Mouse (Mus musculus) bone marrow, adult 2 months (tissue): ENCODE results near the gene Trappc3. TPM values are rescaled to one million over a fixed set of nuclear protein-coding genes. Genes with fewer than 3 reads are reported as not detected.

Experiments
- H3K27ac ChIP-seq: fragments of 200-500 bp; 2 replicates; pipeline ENCODE4 v1.5.1; 2012; ENCODE audit warnings: low read depth, mild to moderate bottlenecking, control low read depth, inconsistent platforms, low read length; ENCODE audit not compliant: control insufficient read depth, poor library complexity, insufficient read depth
- H3K4me1 ChIP-seq: fragments of 200-500 bp; 2 replicates; pipeline ENCODE4 v1.6.1; 2011; ENCODE audit warnings: low read length; ENCODE audit not compliant: control insufficient read depth, insufficient read depth
- H3K4me3 ChIP-seq: fragments of 200-500 bp; replicated peaks from 2 replicates; pipeline ENCODE3; 2011; ENCODE audit warnings: mild to moderate bottlenecking, low read depth, low read length, control low read depth; ENCODE audit not compliant: control insufficient read depth
- CTCF ChIP-seq: fragments of 200-500 bp; IDR thresholded peaks from 2 replicates; pipeline ENCODE4 v1.5.1; 2011; ENCODE audit warnings: low read length, control low read depth; ENCODE audit not compliant: control insufficient read depth, insufficient read depth
- POLR2A ChIP-seq: fragments of 200-500 bp; IDR thresholded peaks from 2 replicates; pipeline ENCODE4 v1.6.1; 2011; ENCODE audit warnings: low read depth, mild to moderate bottlenecking, control low read depth, low read length, borderline replicate concordance; ENCODE audit not compliant: control insufficient read depth
- WGBS: fragments of 180-500 bp; shearing (Covaris S2); methylation state at CpG from one replicate; pipeline ENCODE4 v1.1.7; 2018; 5-methylcytosine and 5-hydroxymethylcytosine counted together
- polyA plus RNA-seq: library from polyadenylated mRNA; stranded (reverse); fragments of >200 nt; gene quantifications from 2 replicates; pipeline ENCODE4 v1.2.4, GENCODE M21; 2011; ENCODE audit warnings: low replicate concordance; ENCODE audit not compliant: missing spikeins, insufficient read depth, insufficient read length

The Trappc3 gene
- polyA plus RNA-seq, 1 experiment, result 32.5 TPM

DNA sequence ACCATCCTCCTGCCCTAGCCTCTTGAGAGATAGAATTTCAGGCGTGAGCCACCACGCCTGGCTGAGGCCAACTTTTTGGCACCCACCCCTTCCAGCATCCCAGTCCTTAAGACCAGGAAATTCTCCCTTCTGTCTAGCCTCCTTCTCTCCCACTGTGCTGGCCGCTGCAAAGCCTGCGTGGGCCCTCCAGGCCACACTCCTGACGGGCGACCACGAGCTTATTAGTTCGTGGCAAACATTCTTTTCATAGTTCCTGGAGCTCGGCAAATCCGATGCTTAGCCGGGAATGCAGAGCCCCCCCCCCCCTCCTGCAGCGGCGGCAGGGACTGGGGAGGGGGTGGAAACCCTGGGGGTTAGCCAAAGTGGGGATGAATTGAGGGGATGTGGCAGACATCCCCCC, 29.1 kb downstream of the Trappc3 start:
- Histone ChIP-seq H3K27ac (no peak overlapping the region), H3K4me3 (no peak overlapping the region), H3K4me1 (no peaks in the 10 kb centered on the region; the same call in 1 of the 2 replicates)
- TF ChIP-seq POLR2A (no peak), CTCF (no peak)
- WGBS, result 67% methylated on average over 13 of the region's 13 CpGs

DNA sequence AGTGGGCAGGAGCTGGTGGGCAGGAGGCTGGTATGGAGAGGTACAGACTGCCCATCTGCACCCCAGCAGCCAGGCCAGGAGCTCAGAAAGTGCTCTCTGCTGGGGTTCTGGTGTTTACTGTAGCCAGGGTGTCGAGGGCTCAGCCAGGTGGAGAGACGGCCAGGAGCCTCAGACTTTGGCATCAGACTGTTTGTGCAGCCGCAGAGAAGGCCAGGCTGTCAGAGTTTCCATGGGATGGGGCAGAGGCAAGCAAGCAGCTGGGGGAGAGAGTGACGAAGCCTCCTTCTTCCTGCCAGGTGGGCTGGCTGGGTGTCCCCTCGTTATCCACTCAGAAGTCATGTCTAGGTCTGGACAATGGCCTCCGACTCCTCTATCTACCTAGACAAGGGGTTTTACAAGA, 33.0 kb downstream of the Trappc3 start:
- TF ChIP-seq CTCF (no peak), POLR2A (no peak)
- H3K4me3 ChIP-seq, result no peak overlapping the region
- H3K4me1 ChIP-seq, result no peaks in the 10 kb centered on the region
- 76% methylated on average over 6 of the region's 6 CpGs for WGBS
- no peak overlapping the region for H3K27ac ChIP-seq

DNA sequence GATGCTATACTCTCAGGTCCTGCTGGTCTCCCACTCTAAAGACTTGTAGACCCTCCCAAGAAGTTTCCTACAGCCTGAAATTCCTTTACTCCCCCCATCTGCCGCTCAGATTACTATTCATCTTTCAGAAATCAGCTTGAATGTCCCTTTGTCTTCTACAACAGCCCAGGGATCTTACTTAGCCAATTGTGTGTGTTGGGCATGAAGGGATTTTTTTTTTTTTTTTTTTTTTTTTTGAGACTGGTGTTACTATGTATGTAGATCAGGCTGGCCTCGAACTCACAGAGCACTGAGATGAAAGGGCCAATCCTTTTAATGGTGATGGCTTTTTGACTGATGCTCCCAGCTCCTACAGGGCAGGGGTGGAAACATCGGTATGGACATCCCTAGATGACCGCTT, 33.8 kb downstream of the Trappc3 start:
- TF ChIP-seq CTCF (no peak), POLR2A (no peak)
- no peak overlapping the region for H3K27ac ChIP-seq
- H3K4me3 ChIP-seq, result no peak overlapping the region
- H3K4me1 ChIP-seq, result no peaks in the 10 kb centered on the region
- 55% methylated on average over 4 of the region's 4 CpGs for WGBS

DNA sequence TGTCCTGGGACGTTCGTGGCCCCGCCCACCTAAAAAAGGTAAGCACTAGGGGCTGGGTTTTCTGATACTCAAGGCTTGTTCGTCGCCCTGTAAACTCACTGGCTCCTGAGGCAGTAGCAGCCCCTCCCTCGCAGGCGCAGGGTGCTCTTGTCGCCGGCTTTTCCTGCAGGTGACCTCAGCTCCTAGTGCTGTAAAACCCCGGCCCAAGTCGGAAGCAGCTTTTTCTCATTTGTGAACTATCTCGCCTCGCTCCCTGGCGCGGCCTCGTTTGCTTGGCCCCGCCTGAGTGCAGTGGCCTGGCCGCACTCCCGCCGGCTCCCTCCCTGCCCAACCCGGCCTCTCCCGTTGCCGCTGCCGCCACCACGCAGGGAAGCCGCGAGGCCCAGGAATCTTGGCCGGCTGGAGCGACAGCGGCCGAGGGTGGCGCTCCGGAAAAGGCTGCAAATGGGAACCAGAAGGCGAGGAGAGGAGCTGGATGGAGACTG, 34.5 kb downstream of the Trappc3 start:
- H3K4me3 ChIP-seq, result no peak overlapping the region
- 3% methylated on average over 34 of the region's 34 CpGs for WGBS

DNA sequence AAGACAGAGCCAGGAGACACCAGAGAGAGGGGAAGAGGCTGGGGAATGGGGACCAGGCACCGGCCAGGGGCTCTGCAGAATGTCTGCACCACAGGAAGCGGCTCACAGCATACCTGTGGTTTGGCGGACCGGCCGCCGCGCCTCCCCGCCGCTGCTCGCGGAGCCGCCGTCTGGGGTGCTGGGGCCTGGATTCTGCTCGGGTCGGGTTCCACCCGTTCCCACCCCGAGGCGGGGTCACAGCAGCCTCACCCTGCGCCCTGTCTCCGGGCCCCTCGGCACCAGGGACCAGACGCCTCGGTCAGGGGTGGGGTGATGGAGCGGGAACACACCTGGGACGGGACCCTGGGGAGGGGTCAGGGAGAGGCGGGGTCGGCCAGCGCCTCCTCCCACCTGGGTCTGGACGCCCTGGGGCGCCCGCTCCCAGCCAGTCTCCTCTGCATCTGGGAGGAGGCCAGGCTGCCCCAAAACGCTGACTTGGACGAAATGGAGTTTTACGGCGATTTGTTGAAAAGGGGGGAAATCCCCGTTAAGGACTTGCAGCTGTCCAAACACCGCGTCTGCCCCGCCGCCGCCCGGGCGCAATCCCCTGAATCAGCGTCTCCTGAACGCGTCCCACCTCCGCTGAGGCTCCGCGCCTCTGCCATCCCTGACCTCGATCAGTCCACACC, 38.9 kb downstream of the Trappc3 start:
- Histone ChIP-seq H3K4me1 (no peaks in the 10 kb centered on the region), H3K27ac (no peak overlapping the region), H3K4me3 (no peak overlapping the region)
- WGBS, result 1% methylated on average over 50 of the region's 50 CpGs
- TF ChIP-seq CTCF (no peak), POLR2A (no peak)

More for the DNA sequence above, 34.5 kb downstream of the Trappc3 start:
- no peaks in the 10 kb centered on the region for H3K4me1 ChIP-seq
- no peak overlapping the region for H3K27ac ChIP-seq
- TF ChIP-seq POLR2A (no peak), CTCF (no peak)

DNA sequence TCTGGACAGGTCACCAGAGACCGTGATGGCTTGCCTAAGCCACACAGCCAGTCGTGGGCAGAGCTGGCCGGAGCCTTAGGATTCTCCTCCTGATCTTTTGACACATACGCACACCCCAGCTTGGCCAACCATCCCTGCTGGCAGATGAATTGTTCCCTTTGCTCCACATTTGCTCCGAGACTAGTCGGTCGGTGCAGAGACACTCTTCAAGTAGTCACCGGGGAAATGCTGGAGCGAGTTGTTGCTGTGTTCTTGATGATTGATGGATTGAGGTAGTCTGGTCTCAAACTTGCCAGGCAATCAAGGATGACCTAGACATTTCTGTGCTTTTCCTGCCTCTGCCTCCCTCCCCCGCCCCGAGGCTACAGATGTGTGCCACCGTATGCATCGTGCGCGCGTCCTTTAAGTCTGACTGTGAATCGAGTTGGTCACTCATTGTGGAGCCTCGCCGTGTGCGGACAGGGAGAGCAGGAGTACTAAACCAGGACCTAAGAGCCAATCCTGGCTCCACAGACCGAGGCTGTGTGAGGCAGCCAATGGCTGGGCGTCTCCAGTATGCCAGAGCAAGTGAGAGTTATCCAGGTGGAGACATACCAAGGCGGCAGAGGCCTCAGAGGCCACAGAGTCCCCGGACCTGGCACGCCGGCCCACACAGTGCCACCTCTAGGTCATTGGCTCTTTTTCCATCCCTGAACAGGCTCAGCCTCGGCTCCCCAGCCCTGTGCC, 39.6 kb downstream of the Trappc3 start:
- Histone ChIP-seq H3K27ac (no peak overlapping the region), H3K4me1 (no peaks in the 10 kb centered on the region), H3K4me3 (no peak overlapping the region)
- no peak for TF ChIP-seq CTCF
- TF ChIP-seq POLR2A, result no peak
- WGBS, result 16% methylated on average over 27 of the region's 27 CpGs

DNA sequence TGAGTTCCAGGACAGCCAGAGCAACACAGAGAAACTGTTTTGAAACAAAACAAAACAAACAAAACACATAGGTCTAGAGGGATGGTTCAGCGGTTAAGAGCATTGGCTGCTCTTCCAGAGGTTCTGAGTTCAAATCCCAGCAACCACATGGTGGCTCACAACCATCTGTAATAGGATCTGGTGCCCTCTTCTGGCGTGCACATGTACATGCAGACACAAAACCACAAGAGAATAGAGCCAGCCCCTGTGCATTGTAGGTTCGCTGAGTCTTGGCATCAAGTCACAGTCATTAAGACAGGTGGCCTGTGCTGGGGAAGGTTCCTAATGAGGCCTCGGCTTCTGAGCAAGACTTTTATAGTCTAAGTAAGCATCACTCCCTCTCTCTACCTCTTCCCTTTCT, 41.8 kb downstream of the Trappc3 start:
- no peak overlapping the region for H3K27ac ChIP-seq
- TF ChIP-seq CTCF, result no peak
- no peak for TF ChIP-seq POLR2A
- 58% methylated on average over 4 of the region's 4 CpGs for WGBS

DNA sequence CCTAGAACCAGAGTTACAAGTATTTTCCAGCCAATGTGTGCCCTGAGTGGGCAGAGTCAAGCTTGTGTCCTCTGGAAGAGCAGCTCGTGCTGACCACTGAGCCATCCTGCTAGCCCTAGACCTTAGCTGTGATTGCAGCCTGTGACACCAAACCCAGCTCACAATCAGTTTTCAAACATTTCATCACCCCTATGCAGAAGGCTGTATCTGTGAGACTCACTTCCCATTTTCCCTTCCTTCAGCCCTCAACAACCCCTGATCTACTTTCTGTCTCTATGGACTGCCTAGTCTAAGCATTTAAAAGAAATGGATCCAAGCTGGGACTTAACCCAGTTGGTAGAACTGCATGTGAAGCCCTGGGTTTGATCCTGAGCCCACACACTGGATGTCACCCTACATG, 43.3 kb downstream of the Trappc3 start:
- TF ChIP-seq CTCF (no peak), POLR2A (no peak)
- no peak overlapping the region for H3K27ac ChIP-seq
- WGBS, result 74% methylated on average over 1 of the region's 1 CpGs
- no peak overlapping the region for H3K4me3 ChIP-seq
- H3K4me1 ChIP-seq, result no peaks in the 10 kb centered on the region

More for the DNA sequence above, 41.8 kb downstream of the Trappc3 start:
- Histone ChIP-seq H3K4me3 (no peak overlapping the region), H3K4me1 (no peaks in the 10 kb centered on the region)

DNA sequence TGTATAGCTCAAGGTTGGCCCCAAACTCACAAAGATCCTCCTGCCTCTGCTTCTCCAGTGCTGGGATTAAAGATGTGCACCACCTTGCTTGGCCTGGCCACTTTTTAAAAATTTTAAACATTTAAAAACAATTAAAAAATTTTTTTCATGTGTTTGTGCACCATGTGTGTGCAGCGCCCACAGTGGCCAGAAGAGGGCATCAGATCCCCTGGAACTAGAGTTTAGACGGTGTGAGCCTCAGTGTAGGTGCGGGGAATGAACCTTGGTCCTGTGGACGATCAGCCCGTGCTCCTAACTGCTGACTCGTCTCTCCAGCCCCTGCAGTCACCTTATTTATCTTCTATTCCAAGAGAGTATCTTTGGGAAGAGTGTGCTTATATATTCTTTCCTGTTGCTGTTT, 43.9 kb downstream of the Trappc3 start:
- TF ChIP-seq CTCF (no peak), POLR2A (no peak)

More for the DNA sequence above, 43.9 kb downstream of the Trappc3 start:
- Histone ChIP-seq H3K4me3 (no peak overlapping the region), H3K27ac (no peak overlapping the region), H3K4me1 (no peaks in the 10 kb centered on the region)
- WGBS, result 84% methylated on average over 6 of the region's 6 CpGs
